Mouse (Mus musculus) olfactory bulb, adult 2 months (tissue): ENCODE results near the gene Il20.

Source experiments
- CTCF ChIP-seq: fragments of 200-500 bp; IDR thresholded peaks from 2 replicates; pipeline ENCODE4 v1.5.1; 2012; ENCODE audit warnings: low read depth, mild to moderate bottlenecking, low read length, moderate library complexity; ENCODE audit not compliant: insufficient read depth
- POLR2A ChIP-seq: fragments of 200-500 bp; IDR thresholded peaks from 2 replicates; pipeline ENCODE4 v1.6.1; 2012; ENCODE audit warnings: mild to moderate bottlenecking, low read depth, low read length, moderate library complexity; ENCODE audit not compliant: insufficient read depth

DNA sequence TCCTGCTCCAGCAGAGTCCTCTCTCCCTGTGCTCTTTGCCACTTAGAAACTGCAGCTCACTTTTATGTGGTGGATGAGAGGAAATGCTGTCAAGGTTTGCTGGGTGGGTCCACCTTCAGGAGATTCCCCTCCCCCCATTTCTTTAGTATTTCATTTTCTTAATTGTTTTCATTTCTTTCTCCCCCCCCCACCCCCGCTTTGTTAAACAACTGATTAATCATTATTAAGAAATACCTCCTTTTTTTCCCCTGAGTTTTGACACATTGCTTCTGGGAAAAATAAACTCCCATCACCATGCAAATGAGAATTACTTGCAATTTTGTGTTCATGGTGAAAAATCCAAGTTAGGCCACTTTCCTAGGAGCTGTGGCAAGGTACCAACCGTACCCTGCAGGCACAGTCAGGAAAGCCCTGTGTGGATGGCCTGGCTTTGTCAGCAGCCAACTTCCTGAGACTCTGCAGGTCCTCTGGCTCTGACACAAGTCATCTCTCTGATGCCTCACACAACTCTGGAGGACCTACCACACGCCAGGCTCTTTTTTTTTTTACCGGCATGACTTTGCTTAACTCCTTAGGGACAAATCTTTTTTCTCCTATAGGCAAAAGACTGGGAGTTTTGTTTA lies 28.9 kb upstream of the Il20 start, which contains the start of gene Il19:
- TF ChIP-seq CTCF, result no peak
- TF ChIP-seq POLR2A, result no peak
